Mouse (Mus musculus) left cerebral cortex, adult 2 months (tissue): ENCODE data around the gene Scpep1. TPM values are rescaled to one million over a fixed set of nuclear protein-coding genes. Genes with fewer than 3 reads are reported as not detected.

ENCODE experiments used
- DNase-seq, 2 experiments: peaks; one replicate each; pipeline ENCODE4 v3.0.0; 2021 to 2022; ENCODE audit warnings: low spot score in 2 of 2, mixed read lengths in 1 of 2; ENCODE audit errors: extremely low spot score in 1 of 2
- H3K27ac ChIP-seq: fragments of 200-600 bp; 2 replicates; pipeline ENCODE4 v1.8.1; 2022
- H3K4me3 ChIP-seq: fragments of 200-600 bp; 2 replicates; pipeline ENCODE4 v1.8.1; 2022
- CTCF ChIP-seq: fragments of 200-600 bp; IDR thresholded peaks from 2 replicates; pipeline ENCODE4 v1.8.1; 2022; ENCODE audit warnings: antibody characterized with exemption, mild to moderate bottlenecking, moderate library complexity
- intact Hi-C: fragments of 180-260 bp; cut with DNase I; formaldehyde crosslinking; loops from one replicate; pipeline ENCODE4 v1.15.1; 2025
- total RNA-seq, 2 experiments: library from RNA; stranded (reverse); gene quantifications; 2 replicates each; pipeline ENCODE4 v1.2.3; 2021

The Scpep1 gene
- total RNA-seq, 2 experiments from 2014 or later, result 16.2 to 17.5 TPM

DNA sequence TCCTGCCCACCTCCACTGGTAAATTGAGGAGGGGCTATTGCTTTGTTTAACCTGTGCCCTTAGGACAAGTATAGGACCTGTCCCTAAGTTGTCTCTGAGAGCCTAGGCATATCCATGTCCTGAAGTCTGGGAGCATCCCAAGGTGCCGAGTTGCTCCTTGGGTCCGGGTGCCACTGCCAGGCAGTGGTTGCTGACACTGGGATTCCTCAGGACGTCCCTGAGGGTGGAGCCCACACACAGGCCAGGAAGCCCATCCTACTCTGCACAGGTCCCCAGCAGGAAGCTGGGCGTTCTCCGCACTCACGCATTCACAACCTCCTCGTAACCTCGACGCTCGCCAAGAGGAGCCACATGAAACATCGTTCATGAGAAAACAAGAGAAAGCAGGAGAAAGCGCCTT lies 13.8 kb downstream of the Scpep1 start:
- Histone ChIP-seq H3K27ac (no peak overlapping the region), H3K4me3 (no peak overlapping the region)
- no peak for DNase-seq
- no peak for TF ChIP-seq CTCF
- intact Hi-C loops, result no loop called here

DNA sequence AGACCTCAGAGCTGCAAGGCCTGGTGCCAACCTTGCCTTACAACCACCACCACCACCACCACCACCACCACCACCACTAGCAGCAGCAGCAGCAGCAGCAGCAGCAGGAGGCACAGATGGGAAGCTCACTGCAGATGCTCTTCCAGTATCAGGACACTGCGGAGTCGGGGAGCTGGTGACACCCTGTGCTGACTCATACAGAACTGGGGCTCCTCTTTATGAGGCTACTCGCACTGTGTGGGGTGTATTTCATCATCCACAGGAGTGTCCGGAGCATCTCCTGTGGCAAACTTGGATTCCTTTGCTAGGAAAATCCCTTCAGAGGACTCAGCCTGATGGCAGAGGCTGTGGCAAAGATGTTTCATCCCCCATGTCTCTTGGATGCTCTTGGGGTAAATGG lies 15.6 kb downstream of the Scpep1 start:
- Histone ChIP-seq H3K27ac (no peak overlapping the region), H3K4me3 (no peak overlapping the region)
- TF ChIP-seq CTCF, result no peak
- intact Hi-C loops, result no loop called here
- peak; percentile 16 to 34 for DNase-seq

DNA sequence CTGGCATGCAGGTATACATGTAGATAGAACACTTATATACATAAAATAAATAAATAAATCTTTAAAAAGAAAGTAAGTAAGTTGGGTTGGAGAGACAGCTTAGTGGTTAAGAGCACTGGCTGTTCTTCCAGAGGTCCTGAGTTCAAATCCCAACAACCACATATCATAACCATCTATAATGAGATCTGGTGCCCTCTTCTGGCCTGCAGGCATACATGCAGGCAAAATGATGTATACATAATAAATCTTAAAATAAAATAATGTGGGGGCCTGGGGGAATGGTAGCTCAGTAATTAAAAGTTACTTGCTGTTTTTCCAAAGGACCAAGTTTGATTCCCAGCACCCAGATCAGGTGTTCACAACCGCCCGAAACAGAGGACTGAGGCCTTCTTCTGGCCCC lies 16.5 kb downstream of the Scpep1 start:
- TF ChIP-seq CTCF, result peak; percentile 48
- Histone ChIP-seq H3K27ac (no peak overlapping the region), H3K4me3 (no peak overlapping the region)
- DNase-seq, result no peak
- intact Hi-C loops, result no loop called here

DNA sequence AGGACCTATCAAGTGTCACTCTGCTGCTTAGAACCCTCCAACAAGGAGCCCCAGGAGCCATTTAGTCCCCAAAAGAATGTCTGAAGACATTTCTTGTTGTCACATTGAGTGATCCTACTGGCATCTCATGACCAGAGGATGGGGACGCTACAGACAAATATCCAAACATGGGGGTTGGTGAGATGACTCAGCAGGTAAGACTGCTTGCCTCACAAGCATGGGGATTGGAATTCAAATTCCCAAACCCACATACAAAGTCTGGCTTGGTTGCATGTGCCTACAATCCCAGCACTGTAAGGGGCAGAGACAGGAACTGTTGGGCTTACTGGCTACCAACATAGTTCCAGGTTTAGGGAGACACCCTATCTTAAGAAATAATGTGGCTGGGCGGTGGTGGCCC lies 17.4 kb downstream of the Scpep1 start:
- TF ChIP-seq CTCF, result no peak
- no peak overlapping the region for H3K27ac ChIP-seq
- intact Hi-C loops, result no loop called here
- no peak overlapping the region for H3K4me3 ChIP-seq
- DNase-seq, result no peak

DNA sequence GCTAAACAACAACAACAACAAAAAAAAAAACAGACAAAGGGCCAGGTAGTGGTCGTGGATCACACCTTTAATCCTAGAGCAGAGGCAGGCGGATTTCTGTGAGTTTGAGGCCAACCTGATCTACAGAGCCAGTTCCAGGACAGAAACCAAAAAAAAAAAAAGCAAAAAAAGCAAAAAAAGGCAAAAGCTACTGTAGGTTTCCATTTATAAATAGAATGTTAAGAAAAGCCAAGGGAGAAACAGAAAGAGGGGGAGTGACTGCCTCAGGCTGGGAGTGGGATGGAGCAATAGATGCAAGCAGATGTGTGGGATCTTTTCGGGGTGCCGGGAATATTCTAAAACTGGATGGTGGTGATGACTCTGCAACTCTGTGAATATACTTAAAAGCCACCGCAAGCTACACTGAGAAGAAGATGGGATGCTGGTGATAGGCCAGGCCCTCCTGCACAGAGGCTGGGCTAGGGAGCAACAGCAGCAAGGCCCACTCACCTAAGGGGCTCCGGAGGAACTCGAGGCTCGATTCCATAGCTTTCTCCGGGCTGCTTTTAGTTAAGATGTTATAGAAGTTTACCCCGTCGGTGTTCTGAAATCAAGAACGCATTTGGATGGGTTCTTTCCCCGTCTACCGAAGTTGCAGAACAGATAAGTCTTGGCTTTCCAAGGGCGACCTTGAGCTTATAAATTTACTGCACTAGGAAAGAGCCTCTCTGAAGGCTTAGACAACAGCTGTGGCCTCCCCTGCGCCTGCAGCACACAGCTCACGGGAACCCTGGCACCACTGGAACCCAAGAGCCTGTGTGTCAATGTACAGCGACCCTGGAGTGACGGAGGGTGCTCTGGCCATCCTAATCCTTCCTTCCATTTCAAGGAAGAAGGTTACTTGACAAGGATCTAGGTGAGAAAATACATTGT lies 20.9 kb downstream of the Scpep1 start:
- DNase-seq, result peak; percentile 30 to 37
- intact Hi-C loops, result no loop called here
- no peak for TF ChIP-seq CTCF
- Histone ChIP-seq H3K27ac (peak overlapping the region; percentile 32; the same call in 1 of the 2 replicates), H3K4me3 (no peak overlapping the region)

DNA sequence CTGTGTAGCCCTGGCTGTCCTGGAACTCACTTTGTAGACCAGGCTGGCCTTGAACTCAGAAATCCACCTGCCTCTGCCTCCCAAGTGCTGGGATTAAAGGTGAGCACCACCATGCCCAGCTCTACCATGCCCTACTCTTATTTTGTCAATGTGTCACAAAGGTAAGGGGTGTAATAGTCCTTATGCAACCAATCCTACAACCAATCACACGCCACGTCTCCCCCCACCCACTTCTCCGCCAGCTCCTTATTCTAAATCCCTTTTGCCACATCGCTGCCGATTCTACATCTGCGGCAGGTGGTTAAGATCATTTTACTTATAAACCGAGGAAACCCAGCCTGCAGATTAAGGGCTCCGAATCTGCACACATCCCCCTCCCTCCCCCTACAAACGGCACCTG lies 22.2 kb downstream of the Scpep1 start:
- Histone ChIP-seq H3K27ac (no peak overlapping the region), H3K4me3 (no peak overlapping the region)
- TF ChIP-seq CTCF, result no peak
- DNase-seq, result no peak
- intact Hi-C loops, result no loop called here

DNA sequence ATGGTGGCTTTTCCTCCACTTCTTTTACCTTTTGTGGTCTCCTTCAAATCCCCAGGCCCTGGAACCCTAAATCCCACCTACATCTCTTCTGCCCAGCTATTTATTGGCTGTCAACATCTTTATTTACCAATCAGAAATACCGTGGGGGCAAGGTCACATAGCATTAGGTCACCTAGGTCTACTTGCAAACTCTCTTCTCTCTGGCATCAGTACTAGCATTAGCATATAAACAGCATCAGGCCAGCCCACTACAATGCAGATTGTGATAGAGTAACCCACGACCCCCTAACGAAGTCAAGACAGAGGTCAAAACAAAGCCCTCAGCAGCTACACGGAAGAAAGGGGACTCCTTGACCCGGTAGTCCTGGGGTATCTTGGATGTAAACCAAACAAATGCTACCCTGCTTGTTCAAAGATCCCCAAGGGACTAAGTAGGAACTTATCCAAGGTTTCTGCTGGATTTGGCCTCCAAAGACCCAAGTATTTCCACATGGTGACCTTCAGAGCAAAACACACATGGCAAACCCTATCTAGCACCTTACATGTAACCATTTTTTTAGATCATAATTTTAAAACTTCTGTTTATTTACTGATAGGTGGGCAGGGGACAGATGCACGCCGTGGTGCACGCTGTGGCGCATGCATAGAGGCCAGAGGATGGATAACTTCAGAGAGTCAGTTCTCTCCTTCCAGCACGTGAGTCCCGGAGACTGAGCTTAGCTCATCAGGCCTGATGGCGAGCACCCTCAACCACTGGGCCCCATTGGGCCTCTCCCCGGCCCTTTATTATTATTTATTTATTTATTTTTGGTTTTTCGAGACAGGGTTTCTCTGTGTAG lies 23.4 kb downstream of the Scpep1 start:
- TF ChIP-seq CTCF, result no peak
- no peak overlapping the region for H3K4me3 ChIP-seq
- H3K27ac ChIP-seq, result no peak overlapping the region
- no peak for DNase-seq
- intact Hi-C loops, result no loop called here

DNA sequence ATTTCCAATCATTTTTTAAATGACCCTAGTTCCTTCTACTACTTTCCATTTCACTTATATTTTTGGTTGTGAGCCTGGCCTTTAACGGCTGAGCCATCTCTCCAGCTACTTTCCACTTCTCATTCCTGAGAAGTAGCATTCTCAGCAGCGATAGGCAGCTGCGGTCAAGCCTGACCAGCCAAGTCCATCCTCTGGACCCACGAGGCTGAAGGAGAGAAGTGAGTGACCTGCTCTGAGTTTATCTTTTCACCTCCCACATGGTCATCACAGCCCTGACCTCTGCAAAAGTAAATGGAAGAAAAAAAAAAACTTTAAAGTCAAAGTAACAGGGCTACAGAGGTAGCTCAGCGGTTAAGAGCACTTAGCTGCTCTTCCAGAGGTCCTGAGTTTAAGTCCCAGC lies 28.7 kb downstream of the Scpep1 start:
- intact Hi-C loops, result no loop called here
- no peak for TF ChIP-seq CTCF
- no peak for DNase-seq

DNA sequence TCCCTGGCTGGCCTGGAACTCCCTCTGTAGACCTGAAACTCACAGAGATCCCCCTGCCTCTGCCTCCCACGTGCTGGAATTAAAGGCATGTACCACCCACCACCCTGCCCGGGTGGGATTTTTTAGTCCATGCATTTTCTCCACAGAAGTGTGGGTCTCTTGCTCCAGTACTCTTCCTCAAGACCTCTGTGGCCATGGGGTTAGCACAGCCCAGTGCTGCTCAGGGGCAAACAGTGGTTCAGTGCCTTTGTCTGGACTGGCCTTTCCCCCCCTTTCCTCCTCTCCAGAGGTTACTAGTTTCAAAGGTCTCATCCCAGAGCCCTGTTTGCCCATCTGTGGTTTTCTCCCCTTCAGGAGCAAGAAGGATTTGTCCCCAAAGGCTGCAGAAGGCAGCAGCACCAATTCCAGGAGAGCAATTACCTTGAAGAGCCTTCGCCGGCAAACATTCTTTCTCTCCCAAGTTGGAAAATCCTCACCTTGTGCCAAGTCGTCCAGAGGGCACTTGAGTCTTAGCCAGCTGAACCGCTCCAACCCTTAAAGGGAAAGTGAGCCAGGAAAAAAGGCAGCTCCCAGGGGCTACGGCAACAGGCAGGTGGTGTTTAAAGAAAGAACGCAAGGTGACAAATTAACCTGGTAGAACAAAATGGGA lies 45.8 kb downstream of the Scpep1 start:
- no peak overlapping the region for H3K27ac ChIP-seq
- no peak for TF ChIP-seq CTCF
- no peak for DNase-seq
- H3K4me3 ChIP-seq, result no peak overlapping the region
- intact Hi-C loops, result loop anchor here (5.0 kb wide), 1 partner anchor 63 kb away; the partner anchor contains the start of gene Coil

More for the DNA sequence above, 28.7 kb downstream of the Scpep1 start:
- no peak overlapping the region for H3K27ac ChIP-seq
- no peak overlapping the region for H3K4me3 ChIP-seq

DNA sequence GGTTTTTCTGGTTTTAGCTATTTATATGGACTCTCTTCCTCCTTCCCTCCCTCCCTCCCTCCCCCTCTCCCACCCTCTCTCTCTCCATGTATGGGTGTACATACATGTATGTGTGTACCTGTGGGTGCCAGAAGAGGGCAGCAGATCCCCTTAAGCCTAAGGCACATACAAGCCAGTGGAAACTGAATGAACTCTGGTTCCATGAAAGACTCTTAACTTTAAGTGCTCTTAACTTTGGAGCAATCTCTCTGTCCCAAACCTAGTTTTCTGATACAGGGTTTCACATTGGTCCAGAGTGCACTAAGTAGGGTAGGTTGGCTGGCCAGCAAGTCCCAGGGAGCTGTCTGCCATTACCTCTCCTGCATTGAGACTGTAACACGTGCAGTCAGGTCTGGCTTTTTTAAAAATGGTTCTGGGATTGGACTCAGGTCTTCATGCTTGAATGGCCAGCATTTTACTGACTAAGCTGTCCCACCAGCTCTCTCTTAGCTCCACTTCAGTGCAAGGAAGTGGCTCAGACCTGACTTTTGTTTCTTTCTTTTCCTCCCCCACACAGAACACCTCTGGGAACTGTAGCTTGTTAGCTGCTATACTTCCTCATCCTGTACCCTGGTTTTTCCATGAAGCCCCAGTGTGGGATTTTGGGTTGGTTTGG lies 46.6 kb downstream of the Scpep1 start:
- Histone ChIP-seq H3K4me3 (no peak overlapping the region), H3K27ac (no peak overlapping the region)
- TF ChIP-seq CTCF, result peak; percentile 63
- peak; percentile 26 to 41 for DNase-seq
- intact Hi-C loops, result loop anchor here (1.0 to 5.0 kb wide), 2 partner anchors 47 to 64 kb away; partner anchors contain the start of genes Coil and Scpep1

DNA sequence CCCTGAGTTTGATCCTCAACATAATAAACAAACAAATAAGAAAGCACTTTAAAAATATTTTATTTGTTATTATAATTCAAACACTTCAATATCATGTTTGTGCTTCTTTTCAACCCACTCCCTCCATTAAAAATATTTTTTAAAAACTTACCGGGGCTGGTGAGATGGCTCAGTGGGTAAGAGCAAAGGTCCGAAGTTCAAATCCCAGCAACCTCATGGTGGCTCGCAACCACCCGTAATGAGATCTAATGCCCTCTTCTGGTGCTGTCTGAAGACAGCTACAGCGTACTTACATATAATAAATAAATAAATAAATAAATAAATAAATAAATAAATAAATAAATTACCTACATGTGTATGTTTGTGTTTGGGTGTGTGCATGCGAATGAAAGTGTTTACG lies 47.4 kb downstream of the Scpep1 start:
- no peak for TF ChIP-seq CTCF
- intact Hi-C loops, result loop anchor here (1.0 to 5.0 kb wide), 2 partner anchors 47 to 64 kb away; partner anchors contain the start of genes Coil and Scpep1
- H3K27ac ChIP-seq, result no peak overlapping the region
- no peak overlapping the region for H3K4me3 ChIP-seq
- DNase-seq, result no peak
